Mouse (Mus musculus) olfactory bulb, adult 2 months (tissue): Measurements from ENCODE around the gene Angptl3. TPM values are rescaled to one million over a fixed set of nuclear protein-coding genes. Genes with fewer than 3 reads are reported as not detected.

Experiments used
- H3K27ac ChIP-seq: fragments of 200-500 bp; 2 replicates; pipeline ENCODE4 v1.5.1; 2012; ENCODE audit warnings: low read depth, low read length; ENCODE audit not compliant: insufficient read depth
- H3K4me1 ChIP-seq: fragments of 200-500 bp; 2 replicates; pipeline ENCODE4 v1.6.1; 2012; ENCODE audit warnings: low read length; ENCODE audit not compliant: control insufficient read depth, insufficient read depth
- H3K4me3 ChIP-seq: fragments of 200-500 bp; 2 replicates; pipeline ENCODE4 v1.5.1; 2012; ENCODE audit warnings: mild to moderate bottlenecking, low read depth, low read length, moderate library complexity; ENCODE audit not compliant: insufficient read depth
- CTCF ChIP-seq: fragments of 200-500 bp; IDR thresholded peaks from 2 replicates; pipeline ENCODE4 v1.5.1; 2012; ENCODE audit warnings: low read depth, mild to moderate bottlenecking, low read length, moderate library complexity; ENCODE audit not compliant: insufficient read depth
- POLR2A ChIP-seq: fragments of 200-500 bp; IDR thresholded peaks from 2 replicates; pipeline ENCODE4 v1.6.1; 2012; ENCODE audit warnings: mild to moderate bottlenecking, low read depth, low read length, moderate library complexity; ENCODE audit not compliant: insufficient read depth
- WGBS: fragments of 180-500 bp; shearing (Covaris S2); methylation state at CpG from one replicate; pipeline ENCODE4 v1.1.7; 2018; 5-methylcytosine and 5-hydroxymethylcytosine counted together
- polyA plus RNA-seq: library from polyadenylated mRNA; stranded (reverse); fragments of >200 nt; gene quantifications from 2 replicates; pipeline ENCODE4 v1.2.4, GENCODE M21; 2012; ENCODE audit warnings: low replicate concordance; ENCODE audit not compliant: missing spikeins, insufficient read depth, insufficient read length

The Angptl3 gene
- polyA plus RNA-seq, 1 experiment: not detected

DNA sequence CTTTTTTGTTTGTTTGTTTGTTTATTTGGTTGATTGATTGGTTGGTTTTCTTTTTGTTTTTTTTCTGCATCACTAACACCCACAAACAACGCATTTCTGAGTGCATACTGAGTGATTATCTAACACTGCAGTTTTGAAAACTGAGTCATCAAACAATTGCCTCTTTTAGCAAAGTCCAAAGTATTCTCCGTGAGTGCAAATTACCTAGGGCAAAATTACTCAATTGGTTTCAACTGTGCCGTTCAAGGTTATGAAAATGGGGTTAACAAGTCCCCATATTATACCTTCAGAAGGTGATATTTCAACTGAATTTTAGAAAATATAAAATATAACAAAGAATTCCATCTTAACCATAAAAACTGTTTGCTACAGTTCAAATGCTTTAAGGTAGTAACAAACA is 15.7 kb downstream of the Angptl3 start:
- WGBS: 32% methylated on average over 3 of the region's 3 CpGs
- TF ChIP-seq CTCF (no peak), POLR2A (no peak)
- H3K4me1 ChIP-seq: no peaks in the 10 kb centered on the region
- H3K4me3 ChIP-seq: no peak overlapping the region
- no peak overlapping the region for H3K27ac ChIP-seq

GRCm38 (mm10) chr4:99048581-99048980 is 17.8 kb downstream of the Angptl3 start:
- 84% methylated on average over 2 of the region's 2 CpGs for WGBS
- no peak for TF ChIP-seq POLR2A
- TF ChIP-seq CTCF: no peak

GRCm38 (mm10) chr4:99064524-99064923 is 33.8 kb downstream of the Angptl3 start:
- H3K4me3 ChIP-seq: no peak overlapping the region
- H3K27ac ChIP-seq: no peak overlapping the region
- 72% methylated on average over 5 of the region's 5 CpGs for WGBS
- H3K4me1 ChIP-seq: no peaks in the 10 kb centered on the region
- TF ChIP-seq POLR2A: no peak
- no peak for TF ChIP-seq CTCF

More at GRCm38 (mm10) chr4:99048581-99048980, 17.8 kb downstream of the Angptl3 start:
- Histone ChIP-seq H3K4me3 (no peak overlapping the region), H3K27ac (no peak overlapping the region), H3K4me1 (no peaks in the 10 kb centered on the region)

DNA sequence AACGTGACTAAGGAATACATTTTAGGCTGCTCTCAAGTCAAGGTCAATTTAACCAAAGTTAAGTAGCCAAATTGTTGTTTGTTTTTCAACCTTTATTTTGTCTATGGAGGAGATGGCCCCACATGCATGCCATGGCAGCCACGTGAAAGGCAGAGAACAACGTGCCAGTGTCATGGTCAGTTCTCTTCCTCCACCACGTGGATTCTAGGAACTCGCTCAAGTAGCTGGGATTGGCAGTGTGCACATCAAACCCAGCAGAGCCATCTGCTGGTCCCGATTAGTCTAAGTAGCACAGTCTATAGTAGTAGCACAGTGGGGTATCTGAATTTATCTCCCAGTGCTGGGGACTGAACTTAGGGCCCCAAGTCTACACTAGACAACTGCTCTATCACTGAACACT is 38.1 kb downstream of the Angptl3 start:
- Histone ChIP-seq H3K4me3 (no peak overlapping the region), H3K4me1 (no peaks in the 10 kb centered on the region), H3K27ac (no peak overlapping the region)
- TF ChIP-seq CTCF (no peak), POLR2A (no peak)
- 88% methylated on average over 6 of the region's 6 CpGs for WGBS

DNA sequence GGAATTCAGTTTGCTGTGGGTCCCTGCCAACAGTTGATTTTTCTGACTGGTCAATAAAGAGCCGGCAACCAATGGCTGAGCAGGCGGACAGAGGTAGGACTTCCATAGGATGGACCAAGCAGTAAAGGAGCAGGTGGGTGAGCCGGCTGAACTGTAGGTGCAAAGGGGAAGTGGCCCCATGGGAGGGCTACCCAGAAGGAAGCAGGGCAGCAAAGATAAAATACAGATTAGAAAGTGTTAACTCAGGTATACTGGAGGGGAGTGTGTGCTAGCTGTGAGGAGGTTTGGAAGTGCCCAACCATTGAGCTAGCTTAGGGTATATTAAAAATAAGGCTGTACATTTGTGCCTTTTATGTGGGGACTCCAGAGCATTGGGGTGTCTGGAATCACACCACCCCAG is 47.3 kb downstream of the Angptl3 start:
- no peak overlapping the region for H3K4me3 ChIP-seq
- H3K4me1 ChIP-seq: no peaks in the 10 kb centered on the region
- 87% methylated on average over 3 of the region's 3 CpGs for WGBS
- TF ChIP-seq CTCF (no peak), POLR2A (no peak)
- no peak overlapping the region for H3K27ac ChIP-seq

GRCm38 (mm10) chr4:99081169-99081568 is 50.4 kb downstream of the Angptl3 start:
- Histone ChIP-seq H3K4me1 (no peaks in the 10 kb centered on the region), H3K4me3 (no peak overlapping the region), H3K27ac (no peak overlapping the region)
- TF ChIP-seq POLR2A (no peak), CTCF (no peak)
- 91% methylated on average over 1 of the region's 1 CpGs for WGBS

GRCm38 (mm10) chr4:99083862-99084261 is 53.1 kb downstream of the Angptl3 start:
- TF ChIP-seq POLR2A (no peak), CTCF (no peak)
- WGBS: 75% methylated on average over 3 of the region's 3 CpGs
- Histone ChIP-seq H3K27ac (no peak overlapping the region), H3K4me1 (no peaks in the 10 kb centered on the region), H3K4me3 (no peak overlapping the region)

- Histone ChIP-seq H3K4me3 (no peak overlapping the region), H3K4me1 (no peaks in the 10 kb centered on the region), H3K27ac (no peak overlapping the region)
- 97% methylated on average over 17 of the region's 17 CpGs for WGBS
- TF ChIP-seq POLR2A (no peak), CTCF (no peak)
These were observed 57.2 kb downstream of the Angptl3 start for GRCm38 (mm10) chr4:99087760-99088485.

DNA sequence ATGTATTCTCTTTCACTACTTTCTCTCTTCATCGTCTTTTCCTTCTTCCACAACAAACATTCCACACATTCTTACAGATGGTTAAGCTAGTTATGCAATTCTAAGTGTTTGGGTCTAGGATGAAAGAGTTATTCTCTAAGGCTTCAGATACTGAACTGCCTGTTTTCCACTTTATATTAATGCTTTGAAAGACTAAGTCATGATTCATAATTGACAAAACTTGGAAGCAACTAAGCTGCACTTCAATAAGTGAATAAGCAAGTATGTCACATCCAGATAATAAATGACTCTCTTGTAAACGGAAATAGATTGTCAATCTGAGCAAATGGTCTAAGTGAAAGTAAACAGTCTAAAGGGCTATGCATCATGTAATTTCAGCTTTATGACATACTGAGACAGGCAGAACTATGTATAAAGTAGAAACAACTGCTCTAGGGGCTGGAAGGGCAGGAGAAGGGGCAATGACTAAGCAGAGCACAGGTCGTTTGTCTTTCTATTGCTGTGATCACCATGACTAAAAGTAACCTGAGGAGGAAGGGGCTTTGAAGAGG is 60.5 kb downstream of the Angptl3 start:
- no peak overlapping the region for H3K4me3 ChIP-seq
- TF ChIP-seq POLR2A (no peak), CTCF (no peak)
- H3K4me1 ChIP-seq: no peaks in the 10 kb centered on the region
- no peak overlapping the region for H3K27ac ChIP-seq
- 68% methylated on average over 3 of the region's 3 CpGs for WGBS
